Comparison of ENCODE assay signal across 8 mouse cellular contexts in the genomic region with DNA sequence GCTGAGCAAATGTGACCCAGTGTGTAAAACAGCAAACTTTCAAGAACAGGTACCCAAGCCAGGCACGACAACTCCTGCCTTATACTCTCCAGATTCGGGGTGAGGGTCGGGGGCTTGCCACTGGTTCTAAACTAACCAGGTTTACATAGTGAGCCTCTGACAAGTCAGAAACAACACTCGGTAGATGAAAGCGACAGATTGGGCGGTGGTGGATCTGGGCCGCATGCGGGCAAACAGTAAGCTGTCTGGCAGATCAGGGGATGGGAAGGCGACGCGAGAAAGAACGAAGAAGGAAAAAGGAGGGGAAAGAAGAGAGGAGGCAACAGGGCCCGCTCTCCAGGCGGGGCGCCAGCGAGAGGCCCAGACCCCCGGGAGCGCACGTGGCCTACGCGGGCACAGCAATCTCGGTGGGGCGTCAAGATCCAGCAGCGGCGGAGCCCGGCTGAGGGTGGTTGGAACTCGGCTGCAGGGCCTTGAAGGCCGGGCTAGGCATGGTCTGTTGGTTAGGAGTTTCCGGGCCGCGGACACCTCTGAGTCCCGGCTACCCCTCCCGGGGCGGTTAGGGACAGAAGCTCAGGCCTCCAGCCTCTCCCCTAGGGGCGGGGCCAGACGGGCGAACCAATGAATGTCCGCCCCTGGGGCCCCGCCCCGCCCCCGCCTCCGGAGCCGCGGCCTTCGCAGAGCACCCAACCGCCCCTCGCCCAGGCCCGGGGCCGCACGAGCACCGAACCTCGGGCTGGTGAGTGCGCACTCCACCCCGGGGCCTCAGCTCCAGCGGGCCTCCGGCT. TPM values are rescaled to one million over a fixed set of nuclear protein-coding genes. Genes with fewer than 3 reads are reported as not detected.
DNase-seq lines count a peak whose midpoint lies in the region; ATAC-seq and TF ChIP-seq lines count a peak whose summit lies in the region.

Gene Zfp771, plus strand, starts transcription at position 405 of the 788 bp plus-strand sequence.

- no peak for TF ChIP-seq EP300 in ES-Bruce4 (IDR thresholded peaks at IDR 0.05; ENCODE audit: insufficient read depth, low read depth, low read length)

- H3K4me1 ChIP-seq in ES-Bruce4 (ENCODE audit: control insufficient read depth, insufficient read depth, low read length), result peaks cover 2% of the 10 kb centered on the region
- peaks cover 9% of the 10 kb centered on the region for H3K4me1 ChIP-seq in forebrain, embryonic 14.5 days (ENCODE audit: control insufficient read depth, insufficient read depth, low read length)
- H3K4me1 ChIP-seq in lung, adult 2 months (ENCODE audit: control insufficient read depth, insufficient read depth, low read length), result peaks cover 10% of the 10 kb centered on the region

- H3K9ac ChIP-seq in ES-Bruce4 (ENCODE audit: low read depth, poor library complexity, severe bottlenecking), result peak within 1 kb of the TSS; percentile 82
- peak within 1 kb of the TSS; percentile 95 for H3K9ac ChIP-seq in forebrain, embryonic 14.5 days (ENCODE audit: low read length)

- DNase-seq in forebrain, embryonic 14.5 days (ENCODE audit: low spot score), result peak; percentile 96
- DNase-seq in heart, postnatal 14 days, result peak; percentile 96 to 97
- DNase-seq in layer of hippocampus, adult 18-20 months (ENCODE audit: low spot score in 2 of 2), result peak; percentile 88 to 94
- peak; percentile 89 for DNase-seq in lung, adult 2 months
- DNase-seq in thymus, adult 18-20 months, result peak; percentile 86 to 88

- peak within 1 kb of the TSS; percentile 91 for H3K4me3 ChIP-seq in ES-Bruce4 (ENCODE audit: low read depth, low read length)
- H3K4me3 ChIP-seq in forebrain, embryonic 14.5 days (ENCODE audit: low read depth, low read length), result peak within 1 kb of the TSS; percentile 77
- H3K4me3 ChIP-seq in lung, adult 2 months (replicated peaks; ENCODE audit: extremely low read depth, low read depth, low read length), result peak within 1 kb of the TSS; percentile 94

- peak within 1 kb of the TSS; percentile 71 for H3K4me2 ChIP-seq in forebrain, embryonic 14.5 days (ENCODE audit: low read length)

- H3K9me3 ChIP-seq in ES-Bruce4 (replicated peaks; ENCODE audit: control insufficient read depth, insufficient read depth, low read length, poor library complexity, severe bottlenecking), result no peaks in the 10 kb centered on the region
- H3K9me3 ChIP-seq in forebrain, embryonic 14.5 days (replicated peaks; ENCODE audit: control insufficient read depth, low read length), result no peaks in the 10 kb centered on the region

- no peak for TF ChIP-seq CTCF in ES-Bruce4 (IDR thresholded peaks at IDR 0.05; ENCODE audit: low read depth, low read length)
- no peak for TF ChIP-seq CTCF in lung, adult 2 months (IDR thresholded peaks at IDR 0.05; ENCODE audit: insufficient read depth, low read length)

- intact Hi-C loops in heart, postnatal 14 days (cut with DNase I), result no loop called here

- under 1% methylated on average over 48 of the region's 56 CpGs for WGBS in forebrain, embryonic 14.5 days
- 1% methylated on average over 56 of the region's 56 CpGs for WGBS in lung, adult 2 months

- no peaks in the 10 kb centered on the region for H3K27me3 ChIP-seq in ES-Bruce4 (ENCODE audit: control insufficient read depth, insufficient read depth, low read length, poor library complexity, severe bottlenecking)
- H3K27me3 ChIP-seq in forebrain, embryonic 14.5 days (replicated peaks; ENCODE audit: control insufficient read depth, insufficient read depth, low read length), result no peaks in the 10 kb centered on the region

- H3K36me3 ChIP-seq in ES-Bruce4 (ENCODE audit: control insufficient read depth, insufficient read depth, low read length, poor library complexity, severe bottlenecking), result no peaks in the 10 kb centered on the region; the same call in 1 of the 2 replicates
- peaks cover 13% of the 10 kb centered on the region for H3K36me3 ChIP-seq in forebrain, embryonic 14.5 days (ENCODE audit: control insufficient read depth, insufficient read depth, low read length)

- H3K27ac ChIP-seq in ES-Bruce4 (ENCODE audit: insufficient read depth, low read length), result peak within 1 kb of the TSS; percentile 70
- H3K27ac ChIP-seq in forebrain, embryonic 14.5 days (ENCODE audit: low read depth, low read length), result peak within 1 kb of the TSS; percentile 79

- peak; percentile 12 for TF ChIP-seq POLR2A in ES-Bruce4 (IDR thresholded peaks at IDR 0.05; ENCODE audit: insufficient read depth, low read length)
- TF ChIP-seq POLR2A in lung, adult 2 months (IDR thresholded peaks at IDR 0.05; ENCODE audit: borderline replicate concordance, extremely low read depth, low read depth, low read length), result peak; percentile 62

- peak; percentile 87 for ATAC-seq in cerebellum, adult (ENCODE audit: insufficient number of reproducible peaks, low FRiP score, low TSS enrichment)
- peak; percentile 99 for ATAC-seq in forebrain, embryonic 14.5 days
- ATAC-seq in neutrophil, adult 5-6 weeks (ENCODE audit: extremely low read depth, insufficient number of reproducible peaks, low FRiP score, poor library complexity, severe bottlenecking), result peak; percentile 91

RNA-seq across cellular contexts. Expression of gene Zfp771, which starts in this region (rescaled TPM):
- polyA plus RNA-seq in ES-Bruce4 (2011; ENCODE audit: insufficient read depth, insufficient read length, low read depth, missing spikeins), result 8.2 and 8.7 TPM in 2 replicates
- 53.2 and 57.4 TPM in 2 replicates for polyA plus RNA-seq in forebrain, embryonic 14.5 days (2014; fragmentation: Nextera tagmentation; extraction: Ambion mirVana)
- 10 to 100 TPM; 17.8 to 21.3 TPM for total RNA-seq in heart, postnatal 14 days (2021)
- total RNA-seq in layer of hippocampus, adult 18-20 months (2021), result 10 to 100 TPM; 62.6 to 66.0 TPM
- 57.4 and 82.8 TPM in 2 replicates for polyA plus RNA-seq in lung, adult 2 months (2012; rRNA removed)
- total RNA-seq in neutrophil, adult 5-6 weeks (2017), result 6.1 and 7.4 TPM in 2 replicates

Comparison
In these comparisons a context has a peak if more than half of its experiments do, and no peak if none do; other contexts are left out.
1. Peak in every context shown above with its lines: DNase-seq, ATAC-seq, H3K4me3 ChIP-seq and H3K27ac ChIP-seq.